Mouse (Mus musculus) G1E (cell line): ENCODE data around the gene Asap2. TPM values are rescaled to one million over a fixed set of nuclear protein-coding genes. Genes with fewer than 3 reads are reported as not detected.

ENCODE experiments used
- ATAC-seq: 2 replicates; pipeline ENCODE4 v1.8.0; 2016; ENCODE audit warnings: mild to moderate bottlenecking; ENCODE audit not compliant: insufficient number of reproducible peaks, poor library complexity, low FRiP score, severe bottlenecking; ENCODE audit errors: extremely low read depth
- DNase-seq: peaks from one replicate; pipeline ENCODE4 v3.0.0; 2012; ENCODE audit warnings: low spot score
- H3K27me3 ChIP-seq: 2 replicates; pipeline ENCODE4 v1.6.1; 2012; ENCODE audit warnings: mild to moderate bottlenecking, low read length, inconsistent platforms; ENCODE audit not compliant: insufficient read depth
- H3K36me3 ChIP-seq: replicated peaks from 2 replicates; pipeline ENCODE3; 2012; ENCODE audit warnings: mild to moderate bottlenecking, inconsistent platforms
- H3K4me1 ChIP-seq: 2 replicates; pipeline ENCODE4 v1.6.1; 2012; ENCODE audit warnings: low read depth, low read length, inconsistent platforms, mixed read lengths; ENCODE audit not compliant: insufficient read depth
- H3K4me3 ChIP-seq: 2 replicates; pipeline ENCODE4 v1.5.1; 2012; ENCODE audit warnings: low read depth, mild to moderate bottlenecking, inconsistent platforms, low read length, moderate library complexity, mixed read lengths
- H3K9me3 ChIP-seq: replicated peaks from 2 replicates; pipeline ENCODE4 v1.6.1; 2012; ENCODE audit warnings: inconsistent platforms
- CTCF ChIP-seq: IDR thresholded peaks from 2 replicates; pipeline ENCODE4 v1.5.1; 2012; ENCODE audit warnings: low read depth, low read length, inconsistent platforms, mixed read lengths
- GATA1 ChIP-seq: IDR thresholded peaks from 2 replicates; pipeline ENCODE4 v1.6.1; 2012; ENCODE audit warnings: borderline replicate concordance, low read length, inconsistent platforms, mixed read lengths
- GATA2 ChIP-seq: IDR thresholded peaks from 2 replicates; pipeline ENCODE4 v1.6.1; 2012; ENCODE audit warnings: low read depth, low read length, inconsistent platforms, borderline replicate concordance
- POLR2AphosphoS5 ChIP-seq: IDR thresholded peaks from 2 replicates; pipeline ENCODE4 v1.6.1; 2012; ENCODE audit warnings: low read depth, low read length, inconsistent platforms; ENCODE audit not compliant: insufficient replicate concordance
- TAL1 ChIP-seq: conservative IDR thresholded peaks from 2 replicates; pipeline ENCODE4 v1.6.1; 2012; ENCODE audit warnings: low read depth, low read length, inconsistent platforms, mixed read lengths
- polyA plus RNA-seq: library from polyadenylated mRNA; stranded (reverse); fragments of >175 nt; gene quantifications from 2 replicates; pipeline ENCODE4 v1.2.3, GENCODE M21; 2012
- total RNA-seq, 2 experiments: library from RNA; stranded (forward) in 1 of 2; stranded (reverse) in 1 of 2; fragments of 200-1000 nt in 1 of 2; fragments of >200 nt in 1 of 2; fragmentation: Nextera tagmentation in 1 of 2; gene quantifications; 2 replicates each; pipeline ENCODE4 v1.2.3; 2014 to 2017

Asap2 gene
- total and polyA plus RNA-seq, 3 experiments, result not detected

DNA sequence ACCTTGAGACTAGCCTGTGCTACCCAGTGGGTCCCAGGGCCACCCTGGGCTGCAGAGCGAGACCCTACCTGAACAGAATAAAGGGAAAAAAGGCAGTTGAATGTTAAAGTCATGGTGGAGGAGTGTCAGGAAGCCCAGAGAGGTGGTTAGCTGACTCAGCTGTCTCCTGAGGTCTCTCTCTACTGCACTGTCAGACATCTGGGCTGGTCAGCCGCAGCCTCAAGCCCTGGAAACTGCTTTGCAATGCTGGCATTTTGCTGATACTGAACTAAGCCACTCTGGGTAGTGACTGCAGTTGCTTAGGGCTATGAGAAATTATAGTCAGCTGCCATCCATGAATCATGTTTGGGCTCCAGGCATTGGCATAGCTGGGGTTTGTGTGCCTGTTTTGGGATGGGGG lies 244.3 kb downstream of the Asap2 start:
- Histone ChIP-seq H3K36me3 (no peaks in the 10 kb centered on the region), H3K27me3 (no peaks in the 10 kb centered on the region), H3K4me1 (no peaks in the 10 kb centered on the region), H3K4me3 (no peak overlapping the region), H3K9me3 (peaks cover 2% of the 10 kb centered on the region; the same call in 1 of the 2 replicates)
- ATAC-seq (no peak), DNase-seq (no peak)
- no peak for TF ChIP-seq CTCF
- TF ChIP-seq GATA1, result no peak
- TF ChIP-seq TAL1, result no peak
- no peak for TF ChIP-seq GATA2
- TF ChIP-seq POLR2AphosphoS5, result no peak

DNA sequence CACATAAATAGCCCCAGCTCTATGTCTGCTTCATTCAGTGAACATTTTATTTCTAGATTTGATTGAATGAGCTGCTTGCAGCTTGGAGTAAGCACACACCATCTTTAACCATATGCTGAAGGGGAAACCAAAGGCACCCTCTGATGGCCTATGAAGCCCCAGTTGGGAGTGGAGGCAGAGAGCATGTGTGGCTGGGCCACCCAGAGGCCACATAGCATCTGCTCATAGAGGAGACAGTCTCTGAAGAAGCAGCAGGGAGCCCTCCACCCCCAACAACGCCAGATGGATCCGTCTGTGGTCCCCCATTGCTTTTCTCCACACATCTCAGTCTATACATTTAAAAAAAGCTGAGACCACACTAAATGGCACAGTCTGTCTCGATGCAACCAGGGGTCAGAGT lies 251.7 kb downstream of the Asap2 start:
- no peak for DNase-seq
- Histone ChIP-seq H3K4me1 (no peaks in the 10 kb centered on the region), H3K36me3 (no peaks in the 10 kb centered on the region), H3K4me3 (no peak overlapping the region), H3K27me3 (no peaks in the 10 kb centered on the region), H3K9me3 (no peaks in the 10 kb centered on the region; the same call in 1 of the 2 replicates)
- ATAC-seq, result no peak
- TF ChIP-seq GATA2, result no peak
- TF ChIP-seq POLR2AphosphoS5, result no peak
- TF ChIP-seq TAL1, result no peak
- no peak for TF ChIP-seq GATA1
- TF ChIP-seq CTCF, result no peak

DNA sequence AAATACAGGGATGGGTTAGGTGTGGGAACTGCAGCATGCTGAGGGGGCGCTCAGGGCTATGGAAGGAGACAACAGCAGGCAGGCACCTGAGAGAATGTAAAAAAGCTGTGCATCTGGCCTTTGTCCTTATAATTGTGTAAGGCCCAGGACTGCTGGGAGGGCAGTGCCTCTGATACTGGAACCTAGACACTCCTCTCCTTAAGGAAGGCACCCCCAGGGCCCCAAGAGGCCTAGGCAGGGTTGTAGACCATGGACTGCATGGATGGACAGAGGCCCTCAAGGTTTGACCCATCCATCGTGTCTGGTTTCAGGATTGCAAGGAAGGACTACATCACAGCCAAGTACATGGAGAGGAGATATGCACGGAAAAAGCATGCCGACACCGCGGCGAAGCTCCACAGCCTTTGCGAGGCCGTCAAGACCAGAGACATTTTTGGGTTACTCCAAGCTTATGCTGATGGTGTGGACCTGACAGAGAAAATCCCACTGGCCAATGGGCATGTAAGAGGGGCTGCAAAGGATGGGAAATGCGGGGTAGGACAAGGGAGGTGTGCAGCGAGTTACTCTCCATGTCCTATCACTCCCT lies 254.2 kb downstream of the Asap2 start:
- DNase-seq, result no peak

DNA sequence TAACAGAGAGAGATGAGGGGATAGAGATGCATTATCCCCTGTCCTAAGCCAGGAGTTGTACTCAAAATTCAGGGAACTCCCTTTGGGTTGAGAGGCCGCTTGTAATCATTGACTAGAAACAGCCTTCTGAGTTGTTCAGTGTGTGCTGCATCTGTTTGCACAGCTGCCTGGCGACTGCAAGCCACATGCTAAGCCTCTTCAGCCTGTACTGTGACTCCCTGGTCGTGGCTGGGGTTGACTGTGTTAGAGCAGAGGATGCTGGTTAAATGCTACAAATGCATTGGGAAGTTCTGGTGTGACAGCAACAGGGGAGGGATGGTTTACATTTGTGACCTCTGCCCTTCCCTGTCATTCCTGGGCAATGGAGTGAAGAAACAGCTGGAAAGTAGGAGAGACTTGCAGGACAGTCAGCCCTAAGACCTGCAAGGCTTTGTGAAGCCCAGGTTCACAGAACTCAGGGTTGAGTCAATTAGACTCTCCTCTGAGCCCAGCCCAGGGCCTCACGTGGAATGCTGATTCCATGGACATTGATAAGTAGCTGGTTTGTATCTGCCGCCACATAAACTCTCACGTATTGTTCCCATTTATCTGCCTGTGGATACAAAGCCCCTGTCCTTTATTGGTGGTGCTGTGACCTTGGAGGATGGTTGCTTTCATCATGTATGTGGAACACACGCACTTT lies 257.6 kb downstream of the Asap2 start:
- no peak for ATAC-seq
- no peaks in the 10 kb centered on the region; the same call in 1 of the 2 replicates for H3K27me3 ChIP-seq
- TF ChIP-seq POLR2AphosphoS5 (no peak), GATA1 (no peak), CTCF (no peak), GATA2 (no peak), TAL1 (no peak)
- H3K4me3 ChIP-seq, result no peak overlapping the region
- H3K4me1 ChIP-seq, result no peaks in the 10 kb centered on the region
- H3K36me3 ChIP-seq, result no peaks in the 10 kb centered on the region
- no peak for DNase-seq
- H3K9me3 ChIP-seq, result no peaks in the 10 kb centered on the region

More for the DNA sequence above, 254.2 kb downstream of the Asap2 start:
- Histone ChIP-seq H3K9me3 (no peaks in the 10 kb centered on the region), H3K4me3 (no peak overlapping the region), H3K36me3 (no peaks in the 10 kb centered on the region), H3K4me1 (no peaks in the 10 kb centered on the region), H3K27me3 (no peaks in the 10 kb centered on the region; the same call in 1 of the 2 replicates)
- TF ChIP-seq GATA1 (no peak), TAL1 (no peak), CTCF (no peak), GATA2 (no peak), POLR2AphosphoS5 (no peak)
- no peak for ATAC-seq

DNA sequence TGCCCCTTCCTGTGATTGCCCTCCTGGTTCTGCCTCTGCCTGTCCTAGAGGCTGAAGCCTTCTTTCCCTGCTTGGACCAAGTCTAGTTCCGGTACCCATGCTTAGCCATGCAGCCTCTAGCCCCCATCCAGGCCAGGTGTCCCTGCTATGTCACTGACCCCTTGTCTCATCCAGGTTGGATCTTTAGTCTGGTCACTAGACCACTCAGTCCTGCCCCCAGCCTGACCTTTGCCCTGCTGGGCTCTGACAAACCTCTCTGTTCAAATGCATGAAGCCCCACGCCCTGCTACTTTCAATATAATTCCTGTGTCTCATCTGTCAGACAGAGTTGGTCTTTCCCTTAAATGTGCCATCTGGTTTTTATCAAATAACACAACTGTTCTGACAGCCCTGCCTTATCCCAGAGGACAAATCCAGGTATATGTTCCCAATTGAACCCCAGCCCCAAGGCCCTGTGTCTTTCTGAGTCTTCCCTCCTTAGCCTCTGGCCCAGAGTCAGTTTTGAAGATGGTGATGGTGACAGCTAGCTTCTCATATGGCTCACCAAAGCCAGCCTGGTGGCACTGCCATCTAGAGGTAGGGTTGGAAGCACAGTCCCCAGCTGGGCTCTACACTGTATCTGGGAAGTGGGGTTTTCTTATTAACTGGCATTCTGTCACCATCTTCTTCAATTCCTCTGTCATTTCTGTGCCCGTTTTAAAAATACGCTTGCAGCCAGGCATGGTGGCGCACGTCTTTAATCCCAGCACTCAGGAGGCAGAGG lies 270.4 kb downstream of the Asap2 start:
- ATAC-seq (no peak), DNase-seq (no peak)
- no peak overlapping the region for H3K4me3 ChIP-seq
- 0 out of 2 replicates have a peak, but pooled peaks cover under 1% of the 10 kb centered on the region for H3K4me1 ChIP-seq
- H3K27me3 ChIP-seq, result no peaks in the 10 kb centered on the region
- H3K9me3 ChIP-seq, result no peaks in the 10 kb centered on the region
- TF ChIP-seq GATA2 (no peak), GATA1 (no peak), CTCF (no peak), TAL1 (no peak)
- peaks cover 5% of the 10 kb centered on the region for H3K36me3 ChIP-seq

DNA sequence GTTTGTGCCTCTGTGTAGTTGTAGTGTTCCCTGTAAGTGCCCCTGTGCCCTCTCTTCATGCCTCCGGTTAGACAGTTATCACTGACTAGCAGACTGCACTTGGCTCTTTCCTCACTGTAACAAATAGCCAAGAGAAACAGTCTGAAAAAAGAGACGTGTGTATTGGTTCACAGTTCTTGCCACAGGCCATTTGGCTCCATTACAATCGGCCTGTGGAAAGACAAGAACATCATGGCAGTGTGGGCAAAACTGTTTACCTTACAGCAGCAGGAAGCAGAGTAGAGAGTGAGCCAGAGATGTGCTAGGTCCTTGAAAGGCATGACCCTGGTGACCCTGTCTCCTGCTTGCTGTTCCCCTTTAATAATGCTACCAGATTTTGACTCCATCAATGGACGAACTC lies 271.3 kb downstream of the Asap2 start:
- TF ChIP-seq GATA2 (no peak), POLR2AphosphoS5 (no peak), TAL1 (no peak), CTCF (no peak), GATA1 (no peak)
- H3K4me1 ChIP-seq, result peaks cover 5% of the 10 kb centered on the region; the same call in 1 of the 2 replicates

More for the DNA sequence above, 271.3 kb downstream of the Asap2 start:
- no peaks in the 10 kb centered on the region for H3K27me3 ChIP-seq
- no peak overlapping the region for H3K4me3 ChIP-seq
- DNase-seq, result no peak
- no peak for ATAC-seq
- no peaks in the 10 kb centered on the region for H3K9me3 ChIP-seq
- H3K36me3 ChIP-seq, result peaks cover 13% of the 10 kb centered on the region
